Mouse (Mus musculus) urinary bladder, postnatal 4 days (tissue): ENCODE measurements around the gene Leng9.

Source experiments
- DNase-seq, 2 experiments: peaks; one replicate each; pipeline ENCODE4 v3.0.0; 2021 to 2022; ENCODE audit warnings: low spot score in 2 of 2

Gene Leng9

DNA sequence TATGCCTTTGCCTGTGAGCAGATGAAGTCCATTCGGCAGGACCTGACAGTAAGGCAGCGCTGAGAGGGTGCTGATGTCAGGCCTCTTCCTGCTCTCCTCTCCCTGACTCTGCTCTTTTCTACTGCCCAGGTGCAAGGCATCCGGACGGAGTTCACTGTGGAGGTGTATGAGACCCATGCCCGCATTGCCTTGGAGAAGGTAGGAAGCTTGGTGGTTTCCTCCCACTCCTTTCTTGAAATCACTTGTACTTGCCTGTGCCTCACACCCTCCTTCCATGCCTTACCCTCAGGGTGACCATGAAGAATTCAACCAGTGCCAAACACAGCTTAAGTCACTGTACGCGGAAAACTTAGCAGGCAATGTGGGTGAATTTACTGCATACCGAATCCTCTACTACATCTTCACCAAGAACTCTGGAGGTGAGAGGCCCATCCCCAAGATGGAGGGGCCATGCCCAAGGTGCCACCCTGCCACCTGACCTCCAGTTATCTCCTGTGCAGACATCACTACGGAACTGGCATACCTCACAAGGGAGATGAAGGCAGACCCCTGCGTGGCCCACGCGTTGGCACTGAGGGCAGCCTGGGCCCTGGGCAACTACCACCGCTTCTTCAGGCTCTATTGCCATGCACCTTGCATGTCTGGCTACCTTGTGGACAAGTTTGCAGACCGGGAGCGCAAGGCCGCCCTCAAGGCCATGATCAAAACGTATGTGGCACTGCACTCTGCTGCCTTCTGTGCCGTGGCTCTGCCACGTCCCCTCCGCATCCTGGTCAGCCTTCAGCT is 5.2 kb downstream of the Leng9 start:
- DNase-seq, result no peak

DNA sequence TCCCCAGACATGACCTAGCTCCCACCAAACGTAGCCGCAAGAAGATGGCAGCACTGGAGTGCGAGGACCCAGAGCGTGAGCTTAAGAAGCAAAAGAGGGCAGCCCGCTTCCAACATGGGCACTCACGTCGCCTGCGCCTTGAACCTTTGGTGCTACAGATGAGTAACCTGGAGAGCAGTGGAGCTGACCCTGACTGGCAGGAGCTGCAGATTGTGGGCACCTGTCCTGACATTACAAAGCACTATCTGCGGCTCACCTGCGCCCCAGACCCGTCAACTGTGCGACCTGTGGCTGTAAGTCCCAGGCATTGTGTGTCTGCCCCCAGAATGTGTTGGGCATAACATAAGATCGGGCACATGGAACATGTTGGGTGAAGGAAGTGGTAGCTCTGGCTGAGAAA is 6.1 kb downstream of the Leng9 start:
- DNase-seq, result no peak

DNA sequence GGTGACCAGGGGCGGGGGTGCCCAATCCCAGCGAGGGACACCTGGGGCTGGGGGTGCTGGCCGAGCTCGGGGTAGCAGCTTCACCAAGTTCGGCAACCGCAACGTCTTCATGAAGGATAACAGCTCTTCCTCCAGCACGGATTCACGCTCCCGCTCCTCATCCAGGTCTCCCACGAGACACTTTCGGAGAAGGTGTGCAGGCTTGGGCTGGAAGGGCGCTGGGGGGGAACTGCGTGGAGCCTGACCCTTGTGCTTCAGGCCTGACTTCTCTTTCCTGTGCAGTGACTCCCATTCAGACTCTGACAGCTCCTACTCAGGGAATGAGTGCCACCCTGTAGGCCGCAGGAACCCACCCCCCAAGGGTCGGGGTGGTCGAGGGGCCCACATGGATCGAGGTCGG is 6.7 kb downstream of the Leng9 start:
- peak in 1 of 2 experiments; percentile 59 for DNase-seq

DNA sequence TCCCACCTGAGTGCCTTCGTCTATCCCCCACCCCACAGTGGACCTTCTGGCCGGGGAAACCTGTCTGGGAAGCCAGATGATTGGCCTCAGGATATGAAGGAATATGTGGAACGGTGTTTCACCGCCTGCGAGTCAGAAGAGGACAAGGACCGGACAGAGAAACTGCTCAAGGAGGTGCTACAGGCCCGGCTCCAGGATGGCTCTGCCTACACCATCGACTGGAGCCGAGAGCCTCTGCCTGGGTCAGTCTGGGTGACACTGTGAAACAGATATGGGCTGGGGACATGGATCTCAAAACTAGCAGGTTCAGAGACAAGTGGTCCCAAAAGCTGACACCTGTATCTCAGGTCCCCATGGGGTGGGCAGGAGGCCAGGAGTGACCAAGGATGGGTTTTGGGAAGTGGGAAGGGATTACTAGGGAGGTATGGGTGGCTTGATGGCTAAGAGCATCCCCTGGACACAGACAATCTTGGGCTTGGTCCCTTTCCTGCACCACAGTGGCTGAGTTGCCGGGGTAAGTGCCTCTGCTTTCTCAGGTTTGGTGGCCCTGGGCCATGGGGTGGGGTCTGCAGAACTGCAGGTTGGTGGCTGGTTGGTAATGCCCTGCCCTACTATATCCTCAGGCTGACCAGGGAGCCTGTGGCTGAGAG is 7.3 kb downstream of the Leng9 start:
- DNase-seq, result peak in 1 of 2 experiments; percentile 57

DNA sequence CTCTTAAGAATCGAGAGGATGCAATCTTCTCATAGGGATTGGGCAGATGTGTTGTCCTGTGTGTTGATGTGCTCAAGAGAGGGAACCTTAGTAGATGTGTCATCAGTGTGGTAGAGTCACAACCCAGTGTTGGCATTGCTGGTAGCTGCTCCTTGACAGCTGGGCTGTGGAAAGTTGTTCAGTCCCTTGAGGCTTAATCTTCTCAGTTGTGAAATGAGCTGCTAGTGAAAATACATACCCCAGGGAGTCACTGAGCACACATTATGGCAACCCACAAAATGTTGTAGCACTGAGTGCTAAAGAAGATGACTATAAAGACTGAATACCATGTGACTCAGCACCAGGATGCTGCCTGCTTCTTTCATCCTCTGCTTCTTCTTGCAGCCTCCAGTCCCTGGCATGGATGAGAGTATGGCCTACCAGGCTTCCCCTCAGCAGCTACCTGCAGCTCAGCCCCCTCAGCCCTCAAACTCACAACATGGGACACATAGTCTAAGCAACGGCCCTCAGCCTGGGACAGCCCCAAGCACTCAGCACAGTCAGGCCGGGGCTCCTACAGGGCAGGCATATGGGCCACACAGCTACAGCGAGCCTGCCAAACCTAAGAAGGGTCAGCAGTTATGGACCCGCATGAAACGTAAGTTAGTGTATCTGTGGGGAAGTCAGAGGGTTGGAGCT is 8.4 kb downstream of the Leng9 start:
- no peak for DNase-seq

DNA sequence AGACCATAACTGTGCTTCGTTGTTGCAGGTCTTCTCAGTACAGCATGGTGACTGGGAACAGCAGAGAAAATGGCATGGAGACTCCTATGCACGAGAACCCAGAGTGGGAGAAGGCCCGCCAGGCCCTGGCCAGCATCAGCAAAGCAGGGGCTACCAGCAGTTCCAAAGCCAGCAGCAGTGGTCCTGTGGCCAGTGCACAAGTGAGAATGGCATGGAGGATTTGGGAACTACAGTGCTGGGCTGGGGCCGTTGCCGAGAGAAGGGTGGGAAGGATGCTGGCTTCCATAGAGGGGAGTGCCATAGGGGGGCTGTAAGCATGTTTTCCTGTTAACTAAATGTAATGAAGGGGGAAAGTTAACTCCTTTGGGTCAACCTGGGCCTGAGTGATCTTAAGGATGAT is 10.8 kb downstream of the Leng9 start:
- peak in 1 of 2 experiments; percentile 49 for DNase-seq

DNA sequence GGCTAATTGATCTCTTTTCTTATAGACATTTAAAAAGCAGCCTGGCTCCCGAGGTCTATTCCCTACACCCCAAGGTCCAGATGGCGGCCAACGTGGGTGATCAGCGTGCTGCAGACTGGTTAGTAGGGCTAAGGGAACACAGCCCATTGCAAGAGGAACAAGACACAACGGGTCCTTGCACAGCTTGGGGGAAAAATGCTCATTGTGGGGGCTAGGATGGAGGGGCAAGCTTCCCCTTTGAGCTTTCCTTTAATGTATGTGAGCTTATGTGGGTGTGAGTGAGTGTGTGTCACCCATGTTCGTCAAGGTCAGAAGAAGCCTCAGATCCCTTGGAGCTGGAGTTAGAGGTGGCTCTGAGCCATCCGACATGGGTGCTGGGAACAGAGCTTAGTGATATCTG is 11.5 kb downstream of the Leng9 start:
- DNase-seq, result no peak

DNA sequence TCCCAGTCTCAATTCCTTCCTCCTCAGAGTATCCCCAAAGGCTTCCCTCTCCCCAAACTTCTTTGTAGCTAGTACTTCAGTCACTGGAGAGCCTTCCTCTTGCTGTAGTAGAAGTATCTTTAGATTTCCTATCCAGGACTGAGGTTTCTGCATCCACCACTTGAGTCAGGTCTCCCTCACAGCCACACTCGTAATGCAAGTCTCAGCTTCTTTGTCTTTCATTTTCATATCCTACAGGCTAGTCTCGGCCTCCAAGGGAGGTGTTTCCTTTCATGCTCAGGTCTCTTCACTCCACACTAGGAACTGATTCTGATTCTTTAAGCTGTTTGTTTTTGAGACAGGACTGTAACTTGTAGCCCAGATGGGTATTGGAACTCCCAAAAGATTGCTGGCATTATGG is 12.0 kb downstream of the Leng9 start:
- DNase-seq, result no peak

DNA sequence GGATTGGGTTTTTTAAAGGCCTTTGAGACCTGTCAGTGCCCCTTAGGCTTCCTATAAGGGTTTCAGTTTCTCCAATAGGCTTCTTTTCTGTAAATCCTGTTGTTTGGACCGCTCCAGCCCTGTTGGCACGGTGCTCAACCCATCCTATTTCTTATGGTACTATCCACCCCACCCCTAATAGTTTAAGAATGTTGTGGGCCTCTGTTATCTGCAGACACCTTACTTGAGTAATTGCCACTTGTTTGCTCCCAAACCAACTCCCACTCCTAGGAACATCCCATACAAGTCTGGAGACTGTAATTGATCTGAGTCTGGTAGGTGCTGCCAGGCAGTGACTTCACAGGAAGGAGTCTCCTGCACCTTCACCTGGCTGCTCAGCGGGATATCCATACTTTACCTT is 12.4 kb downstream of the Leng9 start:
- no peak for DNase-seq

DNA sequence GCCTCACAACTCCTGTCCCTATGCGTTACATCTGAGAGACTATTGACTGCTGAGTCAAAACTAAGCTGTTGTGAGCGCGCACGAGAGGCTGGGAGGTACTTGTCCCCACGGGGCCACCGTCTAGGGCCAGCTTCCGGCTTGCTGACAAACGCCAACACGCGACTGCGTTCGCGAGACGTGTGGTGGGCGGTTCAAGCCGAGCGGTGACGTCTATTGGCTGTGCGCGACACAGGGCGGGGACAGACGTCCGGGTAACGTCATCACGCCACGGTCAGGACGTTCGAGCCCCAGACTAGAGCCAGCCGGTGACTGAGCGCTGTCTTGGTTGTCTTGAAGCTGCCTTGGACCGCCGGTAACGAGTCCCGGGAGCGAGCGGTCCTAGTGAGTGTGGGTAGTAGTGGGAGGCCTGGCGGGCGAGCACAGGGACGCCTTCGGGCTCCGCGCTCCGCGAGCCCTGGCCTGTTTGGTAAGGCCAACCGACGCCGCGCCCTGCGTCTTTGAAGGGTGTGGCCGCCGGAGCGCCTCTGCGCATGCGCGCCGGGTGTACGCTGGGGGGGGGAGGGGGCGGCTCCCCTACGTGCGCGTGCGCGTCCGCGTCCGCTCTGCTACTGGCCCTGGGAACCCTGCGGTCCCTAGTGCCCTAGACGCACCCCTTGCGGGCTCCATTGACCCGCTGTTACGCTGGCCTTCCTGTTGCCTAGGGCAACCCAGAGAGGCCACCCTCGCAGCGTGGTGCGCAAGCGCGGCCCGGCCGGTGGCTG is 13.2 kb downstream of the Leng9 start, which contains the start of gene Leng8:
Gene Leng8, plus strand, starts transcription at position 269 of the 761 bp plus-strand sequence.
- DNase-seq, result peak; percentile 99

DNA sequence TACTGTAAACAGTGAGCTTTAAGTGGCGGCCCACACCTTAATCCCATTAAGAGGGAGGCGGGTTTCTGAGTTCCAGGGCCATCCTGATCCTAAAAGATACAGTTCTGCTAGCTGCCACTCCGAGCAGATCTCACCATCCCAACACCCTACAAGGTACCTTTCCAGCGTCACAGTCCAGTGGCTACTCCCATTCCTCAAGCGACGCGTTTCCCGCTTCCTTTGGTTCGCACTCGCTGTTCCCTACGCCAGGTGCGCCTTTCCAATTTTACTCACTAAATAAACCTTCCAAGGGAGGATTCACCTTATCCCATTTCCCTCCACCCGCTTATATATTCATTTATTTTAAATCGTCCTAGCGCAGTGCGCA is 13.8 kb downstream of the Leng9 start:
- DNase-seq, result no peak

DNA sequence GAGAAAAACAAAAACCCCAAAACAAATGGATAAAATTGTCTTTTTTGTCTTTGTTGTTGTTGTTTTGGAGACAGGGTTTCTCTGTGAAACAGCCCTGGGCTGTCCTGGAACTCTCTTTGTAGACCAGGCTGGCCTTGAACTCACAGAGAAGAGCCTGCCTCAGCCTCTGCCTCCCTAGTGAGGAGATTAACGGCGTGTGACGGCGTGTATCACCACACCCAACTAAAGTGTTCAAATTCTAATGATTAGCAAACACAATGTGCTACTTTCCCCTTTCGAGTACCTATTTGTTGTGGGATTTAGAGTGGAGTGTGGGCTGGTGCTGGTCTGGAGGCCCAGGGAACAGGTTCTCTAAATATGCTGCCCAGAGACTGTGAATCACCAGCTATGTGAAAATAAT is 15.3 kb downstream of the Leng9 start:
- DNase-seq, result no peak

DNA sequence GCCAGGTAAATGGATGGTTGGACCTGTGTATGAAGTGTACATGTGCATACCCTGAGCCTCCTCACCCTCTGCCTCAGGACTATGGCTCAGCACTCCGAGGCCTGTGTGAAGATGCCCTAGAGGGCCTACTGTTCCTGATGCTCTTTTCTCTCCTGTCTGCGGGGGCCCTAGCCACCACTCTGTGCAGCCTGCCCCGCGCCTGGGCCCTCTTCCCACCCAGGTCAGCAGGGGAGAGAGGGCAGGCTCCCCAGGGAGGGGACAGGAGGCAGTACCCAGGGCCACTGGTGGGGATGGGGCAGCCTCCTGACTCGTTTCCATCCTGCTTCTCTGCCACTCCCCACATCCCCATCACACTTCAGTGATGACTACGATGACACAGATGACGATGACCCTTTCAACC is 17.2 kb downstream of the Leng9 start:
- DNase-seq, result no peak

DNA sequence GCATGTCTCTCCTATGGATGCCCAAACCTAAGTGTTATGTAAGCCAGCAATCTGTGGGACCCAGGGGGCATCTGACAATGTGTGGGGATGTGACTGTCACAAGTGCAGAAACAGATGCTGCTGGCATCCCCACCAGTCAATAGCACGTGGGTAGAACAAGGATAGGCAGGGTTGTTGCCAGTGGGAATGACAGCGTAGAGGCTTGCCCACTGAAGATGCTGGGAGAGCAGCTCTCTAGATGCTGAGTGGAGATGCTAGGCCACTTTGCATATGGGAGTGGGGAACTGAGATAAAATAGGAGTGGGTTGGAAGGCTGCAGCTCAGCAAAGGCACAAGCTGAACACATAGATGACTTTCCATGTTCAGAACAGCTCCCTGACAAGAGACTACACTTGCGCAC is 17.6 kb downstream of the Leng9 start:
- no peak for DNase-seq

DNA sequence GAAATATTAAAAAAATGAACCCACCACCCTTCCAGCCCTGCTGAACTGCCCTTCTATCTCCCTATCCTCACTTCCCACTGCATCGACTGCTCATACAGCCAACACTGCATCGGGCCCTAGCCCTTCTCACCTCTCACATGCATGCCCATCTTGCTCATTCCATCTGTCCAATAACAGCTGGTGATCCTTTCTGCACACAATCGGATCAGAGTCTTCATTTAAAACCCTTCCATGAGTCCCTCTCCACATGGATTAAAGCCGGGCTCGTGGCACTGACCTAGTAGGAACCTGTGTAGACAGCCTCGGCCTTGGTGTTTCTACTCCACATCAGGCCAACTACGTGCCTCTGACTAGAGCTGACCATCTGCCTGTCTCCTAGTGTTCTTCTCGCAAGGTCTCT is 18.2 kb downstream of the Leng9 start:
- no peak for DNase-seq

DNA sequence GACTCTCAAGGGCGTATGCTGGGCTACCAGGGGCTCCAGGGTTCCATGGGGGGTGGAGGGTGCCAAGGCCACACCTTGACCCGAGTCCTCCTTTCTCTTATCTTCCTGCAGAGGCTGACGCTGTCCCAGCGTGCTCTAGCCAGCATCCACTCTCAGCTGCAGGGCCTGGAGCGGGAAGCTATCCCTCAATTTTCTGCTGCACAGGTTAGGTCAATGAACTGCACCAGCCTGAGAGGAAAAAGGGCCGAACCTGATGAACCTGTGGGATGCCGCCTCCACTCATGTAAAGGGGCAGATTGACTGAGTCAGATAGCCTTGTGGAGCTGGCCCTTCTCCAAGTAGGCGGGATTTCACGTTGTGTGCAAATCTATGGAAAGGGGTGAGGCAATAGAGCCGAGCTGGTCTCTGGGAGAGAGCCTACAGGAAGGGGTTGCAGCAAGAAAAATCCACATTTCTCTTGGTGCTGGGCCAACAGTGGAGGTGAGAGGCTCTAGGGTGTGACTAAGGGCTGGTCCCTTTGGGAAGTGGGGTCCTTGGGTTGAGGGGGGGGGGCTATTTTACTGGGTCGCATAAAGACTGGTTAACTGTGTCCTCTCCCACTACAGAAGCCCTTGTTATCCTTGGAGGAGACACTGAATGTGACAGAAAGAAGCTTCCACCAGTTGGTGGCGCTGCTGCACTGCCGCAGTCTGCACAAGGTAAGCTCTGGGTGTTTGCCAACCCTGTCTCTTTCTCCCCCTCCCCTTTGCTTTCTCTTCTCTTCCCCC is 19.3 kb downstream of the Leng9 start:
- DNase-seq, result peak; percentile 64 to 81

DNA sequence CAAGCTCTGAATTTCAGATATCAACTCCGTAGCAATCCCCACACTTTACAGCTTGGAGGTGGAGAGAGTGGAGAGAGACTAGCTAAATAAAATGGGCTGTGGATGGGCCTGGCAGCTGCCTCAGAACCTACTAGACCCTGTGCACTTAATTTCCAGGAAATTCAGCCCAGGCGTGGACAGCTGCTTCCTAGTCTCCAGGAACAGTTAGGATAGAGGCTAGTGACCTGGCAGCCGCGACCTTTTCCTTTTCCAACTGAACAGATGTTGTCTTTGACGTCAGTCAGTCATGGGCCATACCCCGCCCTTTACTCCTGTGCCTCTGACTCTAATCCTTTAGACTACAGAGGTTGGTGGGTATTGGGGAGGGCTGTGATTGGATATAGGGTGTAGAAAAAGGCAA is 21.3 kb downstream of the Leng9 start:
- no peak for DNase-seq

DNA sequence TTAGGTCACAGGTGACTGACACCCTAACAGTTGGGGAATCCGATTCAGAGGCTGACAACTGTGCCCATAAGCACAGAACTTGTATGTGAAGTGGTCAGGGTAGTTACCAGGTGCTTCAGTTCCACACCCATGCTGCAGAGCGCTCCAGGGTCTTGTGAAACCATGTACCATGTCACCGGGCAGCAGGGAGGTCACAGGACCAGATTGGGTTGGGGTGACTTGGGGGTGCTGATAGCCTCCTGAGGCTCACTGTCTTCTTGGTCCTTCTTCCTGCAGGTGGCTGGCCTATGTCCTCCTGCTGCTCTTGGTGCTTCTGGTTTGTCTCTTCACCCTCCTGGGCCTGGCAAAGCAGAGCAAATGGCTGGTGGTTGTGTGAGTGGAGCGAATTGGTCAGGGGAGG is 22.3 kb downstream of the Leng9 start:
- no peak for DNase-seq

DNA sequence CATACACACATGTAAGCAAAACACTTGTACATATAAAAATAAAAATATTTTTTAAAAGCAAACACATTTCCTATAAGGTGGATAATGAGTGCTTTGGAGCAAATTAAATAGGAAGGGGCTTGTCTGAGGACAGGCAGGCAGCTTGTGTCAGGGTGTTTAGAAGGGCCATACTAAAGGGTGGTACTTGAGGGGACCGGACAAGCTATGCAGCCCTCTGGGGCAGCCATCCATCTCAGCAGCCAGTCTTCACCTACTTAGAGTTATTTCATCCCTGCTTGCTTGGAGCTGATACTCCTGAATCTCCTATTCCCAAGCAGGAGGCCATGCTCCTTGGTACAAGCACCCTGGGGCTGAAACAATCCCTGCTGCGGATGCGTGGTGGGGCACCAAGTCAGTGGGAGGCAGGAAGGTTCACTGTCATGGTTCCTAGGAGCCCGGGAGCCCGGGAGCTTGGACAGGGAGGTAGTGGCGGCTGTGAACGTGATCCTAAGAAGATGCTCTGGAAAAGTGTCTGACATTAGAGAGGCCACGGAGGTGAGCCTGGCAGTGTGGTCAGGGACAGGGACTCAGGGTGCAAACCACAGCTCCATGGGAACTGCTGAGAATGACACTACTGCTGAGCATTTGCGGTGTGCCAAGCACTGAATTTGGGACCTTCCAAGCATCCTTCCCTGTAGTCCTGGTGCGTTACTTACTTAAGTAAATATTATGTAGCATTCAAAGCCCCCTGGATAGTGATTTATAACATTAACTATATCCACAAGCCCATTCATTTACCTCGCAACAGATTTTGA is 23.0 kb downstream of the Leng9 start:
- no peak for DNase-seq

DNA sequence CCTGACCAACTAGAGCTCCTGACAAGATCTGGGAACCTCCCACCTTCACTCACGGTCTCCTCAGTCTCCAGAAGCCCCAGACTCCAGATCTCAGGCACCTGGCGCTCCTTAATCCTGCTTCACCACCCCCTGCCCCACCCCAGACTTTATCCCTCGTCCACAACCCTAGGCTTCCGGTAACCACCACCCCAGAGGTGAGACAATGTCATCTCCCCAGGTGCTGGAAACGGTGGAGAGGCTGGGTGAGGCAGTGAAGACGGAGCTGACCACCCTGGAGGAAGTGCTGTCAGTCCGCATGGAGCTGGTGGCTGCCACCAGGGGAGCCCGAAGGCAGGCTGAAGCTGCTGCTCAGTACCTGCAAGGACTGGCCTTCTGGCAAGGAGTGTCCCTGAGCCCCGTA is 24.9 kb downstream of the Leng9 start:
- DNase-seq, result no peak

DNA sequence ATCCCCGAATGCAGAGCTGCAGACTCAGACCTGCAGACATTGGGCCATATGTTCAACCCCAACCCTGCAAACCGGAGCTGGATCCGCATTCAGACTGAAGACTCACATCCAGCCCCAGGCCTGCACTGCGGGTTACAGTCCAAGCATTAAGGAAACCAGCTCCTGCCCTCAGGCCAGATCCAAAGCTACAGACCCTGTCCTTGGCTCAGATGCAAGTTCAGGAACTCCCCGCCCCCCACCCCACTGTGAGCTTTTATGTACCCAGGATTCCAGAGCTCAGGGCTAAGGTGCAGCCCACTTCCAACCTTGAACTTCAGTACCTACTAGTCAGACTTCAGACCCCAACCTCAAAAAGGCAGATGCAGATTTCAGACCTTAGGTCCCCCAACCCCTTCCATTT is 25.3 kb downstream of the Leng9 start:
- DNase-seq, result no peak
